Mouse (Mus musculus) B cell, adult 67 days (primary cell): ENCODE data around the gene Cebpa. TPM values are rescaled to one million over a fixed set of nuclear protein-coding genes. Genes with fewer than 3 reads are reported as not detected.

ENCODE experiments used
- total RNA-seq, 2 experiments: library from RNA; stranded (reverse); gene quantifications; 4 replicates each; pipeline ENCODE4 v1.2.4; 2023

Cebpa gene
- total RNA-seq = under 1 TPM in 1 of 2 experiments, not detected in 1; 0.46 TPM

GRCm38 (mm10) chr7:35118841-35119413 is at the start of gene Cebpa:
Gene Cebpa (plus strand): TSS chr7:35119293.

Other genes starting within 250 kb of the Cebpa start
- 10 to 100 TPM; 30.3 to 33.6 TPM for gene Pepd, start 206.9 kb upstream of the Cebpa start, total RNA-seq
- 10 to 100 TPM; 33.7 to 38.3 TPM for gene Cebpg, start 62.7 kb upstream of the Cebpa start, total RNA-seq
- gene Slc7a10, start 67.1 kb downstream of the Cebpa start, total RNA-seq = not detected
- gene Lrp3, start 96.2 kb downstream of the Cebpa start, total RNA-seq = not detected
- 10 to 100 TPM; 16.5 to 18.6 TPM for gene Gpatch1, start 199.1 kb downstream of the Cebpa start, total RNA-seq
- gene Rhpn2, start 214.9 kb downstream of the Cebpa start, total RNA-seq = under 1 TPM; 0.46 to 0.77 TPM